Mouse (Mus musculus) limb, embryonic 13.5 days (tissue): ENCODE measurements around the gene Dusp18. TPM values are rescaled to one million over a fixed set of nuclear protein-coding genes. Genes with fewer than 3 reads are reported as not detected.

ENCODE experiments used
- ATAC-seq: fragments of 200-750 bp; cut with Nextera tagmentation; 2 replicates; pipeline ENCODE4 v1.8.0; 2017; ENCODE audit warnings: low read depth, moderate number of reproducible peaks, moderate TSS enrichment; ENCODE audit not compliant: low FRiP score
- H3K27ac ChIP-seq: fragments of 300-500 bp; sonication (generic); 2 replicates; pipeline ENCODE4 v1.5.1; 2015; ENCODE audit warnings: inconsistent platforms, mild to moderate bottlenecking, moderate library complexity
- H3K27me3 ChIP-seq: fragments of 300-500 bp; sonication (generic); 2 replicates; pipeline ENCODE4 v1.6.1; 2015; ENCODE audit warnings: mild to moderate bottlenecking, inconsistent platforms
- H3K36me3 ChIP-seq: fragments of 300-500 bp; sonication (generic); 2 replicates; pipeline ENCODE4 v1.6.1; 2015; ENCODE audit warnings: inconsistent platforms, mild to moderate bottlenecking, moderate library complexity
- H3K4me1 ChIP-seq: fragments of 300-500 bp; sonication (generic); 2 replicates; pipeline ENCODE4 v1.6.1; 2015; ENCODE audit warnings: inconsistent platforms
- H3K4me2 ChIP-seq: fragments of 300-500 bp; sonication (generic); replicated peaks from 2 replicates; pipeline ENCODE4 v1.6.1; 2015; ENCODE audit warnings: inconsistent platforms, mild to moderate bottlenecking, moderate library complexity
- H3K4me3 ChIP-seq: fragments of 300-500 bp; sonication (generic); 2 replicates; pipeline ENCODE4 v1.5.1; 2015; ENCODE audit warnings: moderate library complexity, mild to moderate bottlenecking, inconsistent platforms
- H3K9ac ChIP-seq: fragments of 300-500 bp; sonication (generic); 2 replicates; pipeline ENCODE4 v1.6.1; 2015; ENCODE audit warnings: mild to moderate bottlenecking, inconsistent platforms
- H3K9me3 ChIP-seq: fragments of 300-500 bp; sonication (generic); 2 replicates; pipeline ENCODE4 v1.6.1; 2016; ENCODE audit warnings: inconsistent platforms
- WGBS: fragments of 180-500 bp; shearing (Covaris S2); methylation state at CpG from one replicate; pipeline ENCODE4 v1.1.7; 2015; 5-methylcytosine and 5-hydroxymethylcytosine counted together
- polyA plus RNA-seq: library from polyadenylated mRNA; unstranded; fragments of >200 nt; fragmentation: Nextera tagmentation; extraction: Ambion mirVana; gene quantifications from 2 replicates; pipeline ENCODE4 v1.2.1, GENCODE M21; 2015

The Dusp18 gene
- 11.0 and 12.5 TPM in 2 replicates for polyA plus RNA-seq

- 0 out of 2 replicates have a peak, but pooled peaks cover 2% of the 10 kb centered on the region for H3K4me1 ChIP-seq
- H3K9me3 ChIP-seq = no peaks in the 10 kb centered on the region
- 3% methylated on average over 46 of the region's 46 CpGs for WGBS
- peak within 1 kb of the TSS; percentile 67 for H3K27ac ChIP-seq
- peak; percentile 97 for ATAC-seq
- no peaks in the 10 kb centered on the region for H3K27me3 ChIP-seq
- peaks cover 16% of the 10 kb centered on the region for H3K36me3 ChIP-seq
- peak within 1 kb of the TSS; percentile 87 for H3K4me2 ChIP-seq
- peak within 1 kb of the TSS; percentile 70 for H3K9ac ChIP-seq
- peak within 1 kb of the TSS; percentile 57 for H3K4me3 ChIP-seq
Observed at GRCm38 (mm10) chr11:3894406-3895281, at the start of gene Dusp18, which contains the start of gene 4921536K21Rik. Gene Dusp18, plus strand, starts transcription at chr11:3895240. Gene 4921536K21Rik, minus strand, starts transcription at chr11:3895098.

GRCm38 (mm10) chr11:3846351-3846750 is 48.7 kb upstream of the Dusp18 start:
- WGBS = 49% methylated on average over 2 of the region's 2 CpGs
- Histone ChIP-seq H3K4me2 (no peak overlapping the region), H3K9me3 (no peaks in the 10 kb centered on the region), H3K27me3 (no peaks in the 10 kb centered on the region), H3K4me1 (no peaks in the 10 kb centered on the region), H3K9ac (no peak overlapping the region), H3K27ac (no peak overlapping the region), H3K36me3 (no peaks in the 10 kb centered on the region), H3K4me3 (no peak overlapping the region)
- no peak for ATAC-seq

DNA sequence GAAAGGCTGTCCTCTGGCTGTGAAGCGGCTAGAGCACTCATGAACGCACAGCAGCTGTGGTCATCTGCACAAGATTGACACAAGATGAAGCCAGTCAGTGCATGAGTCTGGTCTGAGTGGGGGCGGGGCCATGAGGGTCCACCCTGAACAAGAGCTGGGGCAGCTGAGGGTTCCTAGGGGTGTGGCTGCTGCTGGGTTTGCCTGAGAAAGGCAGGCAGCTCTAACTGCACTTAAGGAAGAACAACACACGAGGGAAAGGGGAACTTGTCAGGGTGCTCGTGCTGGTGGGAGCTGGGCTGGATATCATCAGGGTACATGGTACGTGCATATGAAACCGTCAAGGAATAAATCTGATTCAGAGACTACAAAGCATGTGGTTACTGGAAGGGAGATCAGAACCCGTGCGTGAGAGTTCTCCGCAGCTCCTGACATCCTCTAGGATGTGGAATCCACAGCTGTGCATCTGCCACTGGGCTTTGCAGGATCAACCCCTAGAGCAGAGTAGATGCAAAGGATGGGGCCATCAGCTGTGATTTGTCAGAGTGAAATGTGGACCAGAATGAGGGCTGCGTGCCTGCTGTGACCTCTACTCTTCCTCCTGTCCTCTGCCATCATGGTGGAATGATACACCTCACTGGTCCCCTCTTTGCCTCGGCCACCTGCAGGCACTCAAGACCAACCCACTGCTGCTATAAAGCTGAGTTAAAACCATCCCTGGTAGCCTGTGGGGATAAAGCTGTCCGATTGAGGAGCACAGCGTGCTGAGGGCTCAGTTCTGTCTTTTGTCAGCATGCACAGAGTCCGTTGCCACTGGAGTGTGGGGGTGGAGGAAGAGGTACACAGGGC is 45.3 kb upstream of the Dusp18 start:
- Histone ChIP-seq H3K27ac (no peak overlapping the region), H3K27me3 (no peaks in the 10 kb centered on the region), H3K4me1 (no peaks in the 10 kb centered on the region), H3K9me3 (no peaks in the 10 kb centered on the region), H3K4me2 (no peak overlapping the region), H3K9ac (no peak overlapping the region), H3K36me3 (no peaks in the 10 kb centered on the region), H3K4me3 (no peak overlapping the region)
- no peak for ATAC-seq
- 79% methylated on average over 15 of the region's 15 CpGs for WGBS

GRCm38 (mm10) chr11:3850315-3850614 is 44.8 kb upstream of the Dusp18 start:
- no peaks in the 10 kb centered on the region for H3K9me3 ChIP-seq
- H3K27me3 ChIP-seq = no peaks in the 10 kb centered on the region
- no peak overlapping the region for H3K4me3 ChIP-seq
- no peaks in the 10 kb centered on the region for H3K4me1 ChIP-seq
- no peak overlapping the region for H3K27ac ChIP-seq
- H3K36me3 ChIP-seq = no peaks in the 10 kb centered on the region
- no peak for ATAC-seq
- 73% methylated on average over 2 of the region's 2 CpGs for WGBS
- H3K9ac ChIP-seq = no peak overlapping the region
- H3K4me2 ChIP-seq = no peak overlapping the region

DNA sequence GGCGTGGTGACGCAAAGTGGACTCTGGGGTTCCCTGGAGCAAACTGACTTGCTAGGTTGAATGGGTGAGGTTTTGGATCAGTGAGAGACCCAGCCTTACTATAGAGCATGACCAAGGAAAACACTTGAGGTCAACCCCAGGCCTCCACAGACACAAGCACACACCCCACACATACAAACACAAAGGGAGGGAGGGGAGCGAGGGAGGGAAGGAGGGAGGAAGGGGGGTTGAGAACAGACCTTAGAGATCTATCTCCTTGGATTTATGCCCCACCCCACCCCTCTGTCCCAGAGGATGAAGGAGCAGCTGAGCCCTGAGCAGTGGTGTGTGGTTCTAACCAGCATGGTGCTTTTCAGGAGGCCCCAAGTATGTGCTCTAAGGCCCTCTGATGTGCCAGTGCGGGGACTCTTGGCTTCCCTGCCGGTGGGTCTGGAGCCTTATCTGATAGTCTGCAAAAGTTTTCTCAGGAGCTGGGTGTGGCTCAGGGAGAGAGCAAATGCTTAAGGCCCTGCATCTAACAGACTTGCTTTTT is 44.2 kb upstream of the Dusp18 start:
- H3K4me2 ChIP-seq = no peak overlapping the region
- WGBS = 67% methylated on average over 5 of the region's 5 CpGs
- H3K9ac ChIP-seq = no peak overlapping the region
- no peak for ATAC-seq
- no peak overlapping the region for H3K4me3 ChIP-seq
- no peak overlapping the region for H3K27ac ChIP-seq
- H3K27me3 ChIP-seq = no peaks in the 10 kb centered on the region
- no peaks in the 10 kb centered on the region for H3K36me3 ChIP-seq
- H3K9me3 ChIP-seq = no peaks in the 10 kb centered on the region
- H3K4me1 ChIP-seq = no peaks in the 10 kb centered on the region

- Histone ChIP-seq H3K9ac (no peak overlapping the region), H3K36me3 (no peaks in the 10 kb centered on the region), H3K27ac (no peak overlapping the region), H3K9me3 (no peaks in the 10 kb centered on the region), H3K27me3 (no peaks in the 10 kb centered on the region), H3K4me3 (no peak overlapping the region), H3K4me2 (no peak overlapping the region), H3K4me1 (no peaks in the 10 kb centered on the region)
- WGBS = 76% methylated on average over 4 of the region's 4 CpGs
- ATAC-seq = no peak
Observed at GRCm38 (mm10) chr11:3851872-3852271, 43.2 kb upstream of the Dusp18 start.

DNA sequence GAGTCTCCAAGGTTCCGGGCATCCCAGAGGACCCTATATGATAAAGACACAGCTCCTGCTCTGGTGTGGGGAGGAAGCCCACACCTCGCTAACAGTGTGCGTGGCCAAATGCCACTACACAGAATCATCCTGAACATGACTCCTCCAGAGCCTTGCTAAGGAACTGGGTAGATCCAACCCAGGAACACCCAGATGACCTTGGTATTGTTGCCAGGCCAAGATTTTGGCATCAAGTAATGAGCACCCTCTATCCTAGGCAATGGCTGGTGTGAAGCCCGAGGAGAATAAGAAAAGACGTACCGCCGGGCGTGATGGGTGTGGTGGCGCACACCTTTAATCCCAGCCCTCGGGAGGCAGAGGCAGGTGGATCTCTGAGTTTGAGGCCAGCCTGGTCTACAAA is 42.0 kb upstream of the Dusp18 start:
- no peak overlapping the region for H3K4me3 ChIP-seq
- no peaks in the 10 kb centered on the region for H3K27me3 ChIP-seq
- H3K27ac ChIP-seq = no peak overlapping the region
- no peaks in the 10 kb centered on the region for H3K9me3 ChIP-seq
- H3K4me1 ChIP-seq = no peaks in the 10 kb centered on the region
- H3K9ac ChIP-seq = no peak overlapping the region
- H3K36me3 ChIP-seq = no peaks in the 10 kb centered on the region
- 93% methylated on average over 10 of the region's 10 CpGs for whole genome bisulfite sequencing
- no peak for ATAC-seq
- no peak overlapping the region for H3K4me2 ChIP-seq

DNA sequence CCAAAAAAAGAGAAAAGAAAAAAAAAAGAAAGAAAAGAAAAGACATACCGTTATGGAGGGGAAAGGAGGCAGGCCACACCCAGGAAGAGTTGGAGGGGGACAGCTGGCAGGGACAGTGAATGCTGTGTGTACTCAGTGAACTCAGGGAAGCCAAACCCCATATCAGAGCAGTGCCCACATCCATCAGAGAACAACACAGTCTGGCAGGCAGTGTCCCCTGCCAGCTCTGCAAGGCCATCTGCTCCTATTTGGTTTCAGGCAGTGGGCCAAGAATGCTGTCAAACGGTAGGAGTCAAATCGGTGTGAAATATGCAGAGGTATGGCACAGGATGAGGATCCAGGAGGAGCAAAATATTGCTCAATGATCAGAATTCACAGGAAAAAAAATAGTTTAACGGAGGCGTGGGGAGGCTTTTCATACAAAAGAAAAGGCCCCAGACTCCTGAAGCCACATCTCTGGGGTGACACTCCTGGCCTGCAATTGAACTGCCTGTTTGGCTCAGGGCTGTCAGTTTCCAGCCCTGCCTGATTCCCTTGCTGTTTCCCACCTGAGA is 41.5 kb upstream of the Dusp18 start:
- H3K36me3 ChIP-seq = no peaks in the 10 kb centered on the region
- 70% methylated on average over 5 of the region's 5 CpGs for WGBS
- H3K4me2 ChIP-seq = no peak overlapping the region
- no peak overlapping the region for H3K27ac ChIP-seq
- no peak for ATAC-seq
- H3K4me1 ChIP-seq = no peaks in the 10 kb centered on the region
- H3K9ac ChIP-seq = no peak overlapping the region
- H3K9me3 ChIP-seq = no peaks in the 10 kb centered on the region
- H3K4me3 ChIP-seq = no peak overlapping the region
- H3K27me3 ChIP-seq = no peaks in the 10 kb centered on the region

GRCm38 (mm10) chr11:3854156-3854555 is 40.9 kb upstream of the Dusp18 start:
- Histone ChIP-seq H3K9me3 (no peaks in the 10 kb centered on the region), H3K4me2 (no peak overlapping the region), H3K27ac (no peak overlapping the region), H3K36me3 (no peaks in the 10 kb centered on the region), H3K27me3 (no peaks in the 10 kb centered on the region), H3K4me1 (no peaks in the 10 kb centered on the region), H3K9ac (no peak overlapping the region), H3K4me3 (no peak overlapping the region)
- no peak for ATAC-seq
- 90% methylated on average over 3 of the region's 3 CpGs for WGBS

DNA sequence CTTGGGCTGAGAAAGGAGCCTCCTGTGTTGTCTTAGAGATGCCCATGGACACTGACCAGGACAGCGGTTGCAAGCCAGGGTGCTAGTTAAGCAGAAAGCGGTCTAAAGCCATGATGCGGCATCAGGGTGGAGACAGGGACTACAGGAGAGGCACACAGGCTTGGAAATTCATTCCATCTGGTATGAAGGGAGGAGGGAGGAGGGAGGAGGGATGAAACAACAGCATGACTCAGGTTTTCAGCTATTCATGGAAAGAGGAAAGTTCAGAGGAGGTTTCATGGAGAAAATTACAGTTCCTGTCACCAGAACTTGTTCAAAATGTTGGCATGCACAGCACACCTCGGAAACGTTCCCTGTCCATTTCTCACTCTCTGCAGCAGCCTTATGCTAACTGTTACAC is 39.2 kb upstream of the Dusp18 start:
- Histone ChIP-seq H3K9me3 (no peaks in the 10 kb centered on the region), H3K4me3 (no peak overlapping the region), H3K4me2 (no peak overlapping the region), H3K27ac (no peak overlapping the region), H3K36me3 (no peaks in the 10 kb centered on the region), H3K9ac (no peak overlapping the region), H3K4me1 (no peaks in the 10 kb centered on the region), H3K27me3 (no peaks in the 10 kb centered on the region)
- 79% methylated on average over 5 of the region's 5 CpGs for WGBS
- ATAC-seq = no peak

- H3K27ac ChIP-seq = no peak overlapping the region
- no peak for ATAC-seq
- H3K9ac ChIP-seq = no peak overlapping the region
- H3K27me3 ChIP-seq = peaks cover 16% of the 10 kb centered on the region
- no peaks in the 10 kb centered on the region for H3K36me3 ChIP-seq
- 77% methylated on average over 5 of the region's 5 CpGs for WGBS
- H3K4me3 ChIP-seq = no peak overlapping the region
- H3K9me3 ChIP-seq = no peaks in the 10 kb centered on the region
- H3K4me2 ChIP-seq = no peak overlapping the region
- no peaks in the 10 kb centered on the region for H3K4me1 ChIP-seq
Observed at GRCm38 (mm10) chr11:3857902-3858301, 37.1 kb upstream of the Dusp18 start.

DNA sequence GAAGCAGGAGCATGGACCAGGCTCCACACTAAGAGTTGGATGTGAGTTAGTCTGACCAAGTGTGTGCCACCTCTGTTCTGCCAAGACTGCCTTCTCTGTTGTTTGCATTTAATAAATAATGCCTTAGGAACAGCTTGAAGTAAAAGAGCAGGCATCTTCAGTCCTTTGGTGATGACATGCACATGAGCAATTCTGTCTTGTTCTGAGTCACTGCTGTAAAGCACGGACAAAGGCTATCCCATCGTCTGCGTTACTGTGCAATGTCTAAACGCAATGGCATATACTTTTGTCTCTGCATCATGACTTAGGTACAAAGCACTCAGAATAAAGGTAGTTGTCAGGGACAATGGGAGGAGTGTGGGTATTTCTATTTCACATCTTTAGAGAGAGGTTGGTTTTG is 35.3 kb upstream of the Dusp18 start:
- Histone ChIP-seq H3K4me3 (no peak overlapping the region), H3K4me1 (peaks cover 10% of the 10 kb centered on the region; the same call in 1 of the 2 replicates), H3K36me3 (no peaks in the 10 kb centered on the region), H3K27me3 (peaks cover 26% of the 10 kb centered on the region), H3K9me3 (no peaks in the 10 kb centered on the region), H3K27ac (no peak overlapping the region), H3K4me2 (no peak overlapping the region), H3K9ac (no peak overlapping the region)
- ATAC-seq = no peak
- WGBS = 92% methylated on average over 4 of the region's 4 CpGs
